Mouse (Mus musculus): Measurements from ENCODE around the gene Plpp1. TPM values are rescaled to one million over a fixed set of nuclear protein-coding genes. Genes with fewer than 3 reads are reported as not detected.
A peak's percentile ranks its signal among the peaks of the same experiment; 100 is the strongest.

Gene Plpp1
- polyA plus RNA-seq, 1 experiment, result 123 TPM

DNA sequence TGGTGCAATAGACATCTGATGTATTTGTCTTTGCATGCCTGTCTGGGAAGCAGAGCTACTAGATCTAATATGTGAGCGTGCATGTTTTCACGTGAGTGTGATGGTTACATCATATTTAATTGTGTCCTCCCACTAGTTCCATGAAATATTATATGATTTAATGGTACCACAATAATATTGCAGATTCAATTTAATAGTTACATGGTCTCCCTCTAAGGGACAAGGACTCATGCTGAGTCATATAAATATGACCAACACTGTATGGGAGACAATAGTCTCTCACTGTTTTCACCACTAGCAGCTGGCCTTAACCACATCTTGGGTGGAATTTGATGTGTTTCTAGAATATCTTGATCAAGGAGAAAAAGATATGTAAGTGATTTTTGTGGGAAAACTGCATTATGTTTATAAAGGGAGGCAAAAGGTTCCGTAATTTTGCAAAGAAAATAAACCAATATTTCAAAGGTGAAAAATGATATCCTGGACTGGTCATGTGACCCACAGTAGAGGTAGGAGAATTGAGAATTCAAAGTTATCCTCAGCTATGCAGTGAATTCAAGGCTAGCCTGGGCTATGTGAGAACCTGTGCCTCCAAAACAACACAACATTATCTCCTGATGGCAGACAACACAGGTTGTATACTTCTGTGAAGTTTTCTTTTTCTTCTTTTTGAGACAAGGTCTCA, 26.5 kb upstream of the Plpp1 start:
- Histone ChIP-seq H3K4me3 (ENCODE audit: insufficient read depth, low read depth, low read length) (no peak overlapping the region), H3K36me3 (ENCODE audit: control insufficient read depth, insufficient read depth, low read length) (no peaks in the 10 kb centered on the region), H3K27me3 (replicated peaks; ENCODE audit: control insufficient read depth, insufficient read depth, low read length) (no peaks in the 10 kb centered on the region), H3K4me1 (ENCODE audit: control insufficient read depth, insufficient read depth, low read length) (peaks cover 9% of the 10 kb centered on the region), H3K27ac (ENCODE audit: insufficient read depth, low read depth, low read length) (no peak overlapping the region)
- DNase-seq, result no peak
- TF ChIP-seq POLR2A (IDR thresholded peaks at IDR 0.05; ENCODE audit: low read depth, low read length), result no peak
- TF ChIP-seq CTCF (conservative IDR thresholded peaks at IDR 0.05; ENCODE audit: insufficient read depth, insufficient read length, low read depth, low read length), result no peak
- 90% methylated on average over 3 of the region's 3 CpGs for WGBS

DNA sequence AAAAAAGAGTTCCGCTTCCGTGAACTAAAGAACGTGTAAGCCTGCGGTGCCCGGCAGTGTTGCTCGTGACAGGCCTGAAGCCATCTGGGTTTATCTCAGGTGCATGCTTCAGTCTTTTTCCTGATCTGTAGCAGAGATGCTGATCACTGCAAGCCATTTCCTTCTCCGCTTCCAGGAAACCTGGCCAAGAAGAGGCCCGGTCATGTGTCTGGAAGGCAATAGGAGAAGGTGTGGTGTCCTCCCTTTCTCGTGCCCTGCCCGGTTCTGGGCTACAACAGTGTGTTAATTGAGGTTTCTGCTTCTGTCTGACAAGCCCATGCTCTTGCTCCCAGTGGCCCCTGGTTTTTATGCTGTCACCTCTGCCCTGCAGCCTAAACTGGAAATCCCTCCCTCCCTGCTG, 24.7 kb upstream of the Plpp1 start:
- Histone ChIP-seq H3K4me3 (ENCODE audit: insufficient read depth, low read depth, low read length) (no peak overlapping the region), H3K27me3 (replicated peaks; ENCODE audit: control insufficient read depth, insufficient read depth, low read length) (no peaks in the 10 kb centered on the region), H3K4me1 (ENCODE audit: control insufficient read depth, insufficient read depth, low read length) (peaks cover 3% of the 10 kb centered on the region), H3K36me3 (ENCODE audit: control insufficient read depth, insufficient read depth, low read length) (no peaks in the 10 kb centered on the region), H3K27ac (ENCODE audit: insufficient read depth, low read depth, low read length) (peak overlapping the region; percentile 49; the same call in 1 of the 2 replicates)
- no peak for TF ChIP-seq POLR2A (IDR thresholded peaks at IDR 0.05; ENCODE audit: low read depth, low read length)
- TF ChIP-seq CTCF (conservative IDR thresholded peaks at IDR 0.05; ENCODE audit: insufficient read depth, insufficient read length, low read depth, low read length), result no peak
- WGBS, result 77% methylated on average over 10 of the region's 10 CpGs
- peak; percentile 67 for DNase-seq

DNA sequence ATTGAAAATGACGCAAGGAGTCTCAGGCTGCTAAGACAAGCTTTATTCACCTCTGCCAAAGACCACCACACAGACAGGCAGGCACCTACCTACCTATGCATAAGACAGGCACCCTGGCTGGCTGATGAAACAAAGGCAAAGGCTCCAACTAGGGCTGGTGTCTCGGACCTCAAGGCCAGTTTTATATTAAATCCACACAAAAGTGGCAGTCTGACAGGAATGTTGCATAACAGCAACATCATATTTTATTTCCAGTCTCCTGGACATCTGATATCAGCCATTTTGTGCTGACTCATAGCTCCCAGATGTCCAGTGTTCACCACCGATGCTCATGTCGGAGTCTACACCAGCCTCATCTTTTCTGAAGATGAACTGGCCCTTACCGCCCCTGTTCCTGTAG, 22.2 kb upstream of the Plpp1 start:
- Histone ChIP-seq H3K4me1 (ENCODE audit: control insufficient read depth, insufficient read depth, low read length) (no peaks in the 10 kb centered on the region), H3K27me3 (replicated peaks; ENCODE audit: control insufficient read depth, insufficient read depth, low read length) (no peaks in the 10 kb centered on the region), H3K27ac (ENCODE audit: insufficient read depth, low read depth, low read length) (no peak overlapping the region), H3K36me3 (ENCODE audit: control insufficient read depth, insufficient read depth, low read length) (no peaks in the 10 kb centered on the region), H3K4me3 (ENCODE audit: insufficient read depth, low read depth, low read length) (no peak overlapping the region)
- no peak for TF ChIP-seq CTCF (conservative IDR thresholded peaks at IDR 0.05; ENCODE audit: insufficient read depth, insufficient read length, low read depth, low read length)
- TF ChIP-seq POLR2A (IDR thresholded peaks at IDR 0.05; ENCODE audit: low read depth, low read length), result no peak
- DNase-seq, result no peak
- 72% methylated on average over 5 of the region's 5 CpGs for WGBS

DNA sequence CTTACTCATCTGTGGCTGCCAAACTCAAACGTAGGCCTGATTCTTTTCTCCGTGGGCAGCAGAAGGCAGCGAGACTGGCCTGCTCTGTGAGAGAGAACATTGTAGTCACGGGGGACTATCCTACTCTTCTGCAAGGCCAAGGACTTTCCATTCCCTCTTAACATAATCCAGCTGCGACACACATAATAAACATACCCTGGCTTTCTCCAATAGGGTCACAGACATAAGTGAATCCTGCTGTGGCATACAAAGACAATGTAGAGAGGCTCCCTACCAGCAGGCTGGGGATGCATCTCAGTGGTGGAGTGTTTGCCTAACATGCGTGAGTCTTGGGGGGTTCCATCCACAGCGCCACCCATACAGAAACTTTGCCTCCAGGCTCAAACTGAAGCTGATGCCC, 15.3 kb upstream of the Plpp1 start:
- no peaks in the 10 kb centered on the region for H3K36me3 ChIP-seq (ENCODE audit: control insufficient read depth, insufficient read depth, low read length)
- 84% methylated on average over 7 of the region's 7 CpGs for WGBS
- H3K27ac ChIP-seq (ENCODE audit: insufficient read depth, low read depth, low read length), result no peak overlapping the region
- no peaks in the 10 kb centered on the region for H3K27me3 ChIP-seq (replicated peaks; ENCODE audit: control insufficient read depth, insufficient read depth, low read length)
- TF ChIP-seq POLR2A (IDR thresholded peaks at IDR 0.05; ENCODE audit: low read depth, low read length) (no peak), CTCF (conservative IDR thresholded peaks at IDR 0.05; ENCODE audit: insufficient read depth, insufficient read length, low read depth, low read length) (no peak)
- no peak for DNase-seq
- H3K4me1 ChIP-seq (ENCODE audit: control insufficient read depth, insufficient read depth, low read length), result no peaks in the 10 kb centered on the region
- no peak overlapping the region for H3K4me3 ChIP-seq (ENCODE audit: insufficient read depth, low read depth, low read length)

DNA sequence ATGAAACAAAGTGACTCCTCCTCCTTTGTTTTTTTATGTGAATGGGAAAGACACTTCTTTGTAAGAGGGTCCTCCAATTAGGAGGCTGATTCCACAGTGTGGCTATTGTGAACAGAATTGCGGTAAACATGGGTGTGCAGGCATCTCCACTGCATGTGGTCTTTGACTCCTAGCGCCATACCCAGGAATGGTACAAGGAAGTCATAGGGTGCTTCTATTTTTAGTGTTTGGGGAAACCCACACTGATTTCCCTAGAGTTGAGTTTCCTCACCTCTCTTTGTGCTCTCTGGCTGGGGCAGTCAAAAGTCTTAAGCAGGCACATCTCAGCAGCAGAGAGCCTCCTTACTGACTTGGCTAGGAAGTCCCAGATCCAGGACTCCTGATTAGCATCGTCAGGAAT, 14.4 kb upstream of the Plpp1 start:
- no peaks in the 10 kb centered on the region for H3K27me3 ChIP-seq (replicated peaks; ENCODE audit: control insufficient read depth, insufficient read depth, low read length)
- WGBS, result 83% methylated on average over 3 of the region's 3 CpGs
- H3K27ac ChIP-seq (ENCODE audit: insufficient read depth, low read depth, low read length), result no peak overlapping the region
- H3K4me3 ChIP-seq (ENCODE audit: insufficient read depth, low read depth, low read length), result no peak overlapping the region
- H3K4me1 ChIP-seq (ENCODE audit: control insufficient read depth, insufficient read depth, low read length), result no peaks in the 10 kb centered on the region
- DNase-seq, result no peak
- no peaks in the 10 kb centered on the region for H3K36me3 ChIP-seq (ENCODE audit: control insufficient read depth, insufficient read depth, low read length)
- TF ChIP-seq POLR2A (IDR thresholded peaks at IDR 0.05; ENCODE audit: low read depth, low read length) (no peak), CTCF (conservative IDR thresholded peaks at IDR 0.05; ENCODE audit: insufficient read depth, insufficient read length, low read depth, low read length) (no peak)

DNA sequence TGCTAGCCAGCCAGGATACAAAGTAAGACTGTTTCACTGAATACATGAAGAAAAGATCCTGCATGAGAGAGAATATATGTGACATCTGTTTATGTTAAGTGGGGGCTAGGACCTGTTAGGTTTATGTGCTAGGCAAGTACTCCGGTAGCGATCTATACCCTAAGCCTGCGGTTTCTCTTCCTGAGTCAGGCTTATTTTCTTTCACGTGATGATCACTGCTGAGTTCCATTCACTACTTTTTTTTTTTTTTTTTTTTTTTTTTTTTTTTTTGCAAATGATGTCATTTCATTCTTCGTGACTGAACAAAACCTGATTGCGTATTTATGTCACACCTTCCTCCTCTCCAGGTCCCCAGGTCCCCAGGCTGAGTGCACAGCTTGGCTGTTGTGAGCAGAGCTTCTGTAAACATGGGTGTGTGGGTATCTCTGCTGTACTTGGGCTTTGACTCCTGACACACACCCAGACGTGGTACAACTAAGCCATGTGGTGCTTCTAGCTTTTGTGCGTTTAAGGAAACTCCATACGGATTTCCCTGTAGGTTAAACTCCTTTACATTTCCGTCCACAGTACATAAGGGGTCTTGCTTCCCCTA, 13.6 kb upstream of the Plpp1 start:
- 87% methylated on average over 10 of the region's 10 CpGs for WGBS
- DNase-seq, result no peak
- Histone ChIP-seq H3K27ac (ENCODE audit: insufficient read depth, low read depth, low read length) (no peak overlapping the region), H3K4me3 (ENCODE audit: insufficient read depth, low read depth, low read length) (no peak overlapping the region), H3K36me3 (ENCODE audit: control insufficient read depth, insufficient read depth, low read length) (no peaks in the 10 kb centered on the region), H3K4me1 (ENCODE audit: control insufficient read depth, insufficient read depth, low read length) (no peaks in the 10 kb centered on the region), H3K27me3 (replicated peaks; ENCODE audit: control insufficient read depth, insufficient read depth, low read length) (no peaks in the 10 kb centered on the region)
- TF ChIP-seq CTCF (conservative IDR thresholded peaks at IDR 0.05; ENCODE audit: insufficient read depth, insufficient read length, low read depth, low read length) (no peak), POLR2A (IDR thresholded peaks at IDR 0.05; ENCODE audit: low read depth, low read length) (no peak)

DNA sequence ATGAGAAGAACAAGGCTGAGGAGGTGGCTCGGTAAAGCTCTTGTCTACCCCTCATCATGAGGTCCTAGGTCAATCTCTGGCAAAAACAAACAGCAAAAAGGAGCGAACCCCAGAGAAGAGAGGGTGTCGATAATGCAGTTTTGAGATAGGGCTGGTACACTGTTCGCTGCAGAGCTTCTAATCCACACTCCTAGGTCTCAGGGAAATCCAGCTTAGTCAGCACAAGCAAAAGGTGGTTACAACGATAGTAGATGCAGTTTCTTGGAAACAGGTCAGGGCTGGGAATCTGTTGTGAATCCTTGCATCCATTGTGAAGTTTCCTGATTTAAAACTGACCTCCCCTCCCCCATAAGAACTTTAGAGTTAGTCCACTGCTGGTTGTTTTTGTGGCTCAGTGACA, 9.8 kb upstream of the Plpp1 start:
- no peaks in the 10 kb centered on the region for H3K36me3 ChIP-seq (ENCODE audit: control insufficient read depth, insufficient read depth, low read length)
- no peak for DNase-seq
- H3K27me3 ChIP-seq (replicated peaks; ENCODE audit: control insufficient read depth, insufficient read depth, low read length), result no peaks in the 10 kb centered on the region
- 70% methylated on average over 5 of the region's 5 CpGs for WGBS
- H3K4me3 ChIP-seq (ENCODE audit: insufficient read depth, low read depth, low read length), result no peak overlapping the region
- TF ChIP-seq CTCF (conservative IDR thresholded peaks at IDR 0.05; ENCODE audit: insufficient read depth, insufficient read length, low read depth, low read length) (no peak), POLR2A (IDR thresholded peaks at IDR 0.05; ENCODE audit: low read depth, low read length) (no peak)
- no peaks in the 10 kb centered on the region for H3K4me1 ChIP-seq (ENCODE audit: control insufficient read depth, insufficient read depth, low read length)
- H3K27ac ChIP-seq (ENCODE audit: insufficient read depth, low read depth, low read length), result no peak overlapping the region
